Mouse (Mus musculus) lung, postnatal 0 days (tissue): ENCODE measurements around the gene Sez6l. TPM values are rescaled to one million over a fixed set of nuclear protein-coding genes. Genes with fewer than 3 reads are reported as not detected.

Source experiments
- ATAC-seq: fragments of 200-750 bp; cut with Nextera tagmentation; 2 replicates; pipeline ENCODE4 v1.8.0; 2017; ENCODE audit warnings: moderate library complexity
- DNase-seq: peaks from one replicate; pipeline ENCODE4 v3.0.0-alpha.2; 2016; ENCODE audit warnings: low spot score
- H3K27ac ChIP-seq: fragments of 300-500 bp; sonication (generic); 2 replicates; pipeline ENCODE4 v1.5.1; 2014; ENCODE audit warnings: antibody characterized with exemption, mild to moderate bottlenecking, low read length, mixed read lengths
- H3K27me3 ChIP-seq: fragments of 300-500 bp; sonication (generic); replicated peaks from 2 replicates; pipeline ENCODE4 v1.6.1; 2014; ENCODE audit warnings: low read length, mixed read lengths; ENCODE audit not compliant: insufficient read depth
- H3K36me3 ChIP-seq: fragments of 300-500 bp; sonication (generic); 2 replicates; pipeline ENCODE4 v1.6.1; 2014; ENCODE audit warnings: low read length, mixed read lengths; ENCODE audit not compliant: insufficient read depth
- H3K4me1 ChIP-seq: fragments of 300-500 bp; sonication (generic); 2 replicates; pipeline ENCODE4 v1.6.1; 2014; ENCODE audit warnings: antibody characterized with exemption, low read depth, low read length, mixed read lengths; ENCODE audit not compliant: insufficient read depth
- H3K4me2 ChIP-seq: fragments of 300-500 bp; sonication (generic); replicated peaks from 2 replicates; pipeline ENCODE4 v1.6.1; 2014; ENCODE audit warnings: low read depth, mild to moderate bottlenecking, low read length, moderate library complexity, mixed read lengths
- H3K4me3 ChIP-seq: fragments of 300-500 bp; sonication (generic); 2 replicates; pipeline ENCODE4 v1.5.1; 2014; ENCODE audit warnings: low read depth, low read length
- H3K9ac ChIP-seq: fragments of 300-500 bp; sonication (generic); replicated peaks from 2 replicates; pipeline ENCODE4 v1.6.1; 2014; ENCODE audit warnings: low read depth, mild to moderate bottlenecking
- H3K9me3 ChIP-seq: fragments of 300-500 bp; sonication (generic); 2 replicates; pipeline ENCODE4 v1.6.1; 2016; ENCODE audit warnings: low read length, mixed read lengths
- CTCF ChIP-seq: IDR thresholded peaks from 2 replicates; pipeline ENCODE4 v1.5.1; 2016; ENCODE audit warnings: antibody characterized with exemption, mild to moderate bottlenecking
- EP300 ChIP-seq: IDR thresholded peaks from 2 replicates; pipeline ENCODE4 v1.6.1; 2016; ENCODE audit warnings: antibody characterized with exemption, mild to moderate bottlenecking, control low read depth
- WGBS: fragments of 180-500 bp; shearing (Covaris S2); extraction: QIAGEN DNeasy Blood & Tissue Kit; methylation state at CpG from one replicate; pipeline ENCODE4 v1.1.7; 2014; 5-methylcytosine and 5-hydroxymethylcytosine counted together
- polyA plus RNA-seq: library from polyadenylated mRNA; unstranded; fragments of >200 nt; fragmentation: Nextera tagmentation; extraction: Ambion mirVana; gene quantifications from 2 replicates; pipeline ENCODE4 v1.2.1, GENCODE M21; 2015

Sez6l gene
- polyA plus RNA-seq, result 0.11 and 0.13 TPM in 2 replicates

DNA sequence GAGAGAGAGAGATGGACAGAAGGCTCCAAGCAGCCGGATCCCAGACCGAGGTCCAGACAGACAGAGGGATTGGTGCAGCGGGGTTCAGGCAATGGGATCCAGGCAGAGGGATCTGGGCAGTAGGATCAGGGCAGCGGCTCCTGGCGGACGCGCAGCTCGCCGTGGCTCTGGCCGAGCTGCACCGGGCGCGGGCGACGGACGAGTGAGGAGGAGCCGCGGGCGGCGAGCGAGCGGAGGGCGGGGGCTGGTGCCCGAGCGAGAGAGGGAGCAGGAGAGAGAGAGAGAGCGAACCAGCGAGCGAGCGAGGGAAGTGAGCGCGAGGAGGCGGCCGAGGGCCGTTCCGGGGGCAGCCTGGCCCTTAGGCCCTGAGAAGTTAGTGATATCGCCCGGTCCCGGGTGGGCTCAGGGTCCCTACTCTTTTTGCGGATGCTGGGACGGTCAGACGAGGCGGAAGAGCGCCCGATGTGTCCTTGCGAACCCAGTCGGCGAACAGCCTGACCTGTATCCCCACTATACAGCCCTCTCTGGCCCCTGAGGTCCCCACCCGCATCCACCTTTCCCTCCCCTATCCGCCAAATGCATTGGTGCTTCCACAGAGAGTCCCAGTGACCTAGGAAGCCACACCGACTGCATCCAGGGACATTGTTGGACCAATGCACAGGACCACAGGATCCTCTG lies at the start of gene Sez6l:
Gene Sez6l (minus strand): TSS at position 193 of the 678 bp plus-strand sequence.
- Histone ChIP-seq H3K4me3 (0 out of 2 replicates have a peak within 1 kb of the TSS, but pooled peaks have one; percentile 14), H3K4me2 (peak within 1 kb of the TSS; percentile 39), H3K9me3 (no peaks in the 10 kb centered on the region), H3K9ac (no peak within 1 kb of the TSS), H3K36me3 (no peaks in the 10 kb centered on the region), H3K27me3 (peaks cover 41% of the 10 kb centered on the region), H3K4me1 (no peaks in the 10 kb centered on the region), H3K27ac (no peak within 1 kb of the TSS)
- TF ChIP-seq CTCF (peak; percentile 23), EP300 (no peak)
- peak; percentile 48; the same call in 1 of the 2 replicates for ATAC-seq
- DNase-seq, result peak; percentile 14
- WGBS, result under 1% methylated on average over 33 of the region's 50 CpGs

DNA sequence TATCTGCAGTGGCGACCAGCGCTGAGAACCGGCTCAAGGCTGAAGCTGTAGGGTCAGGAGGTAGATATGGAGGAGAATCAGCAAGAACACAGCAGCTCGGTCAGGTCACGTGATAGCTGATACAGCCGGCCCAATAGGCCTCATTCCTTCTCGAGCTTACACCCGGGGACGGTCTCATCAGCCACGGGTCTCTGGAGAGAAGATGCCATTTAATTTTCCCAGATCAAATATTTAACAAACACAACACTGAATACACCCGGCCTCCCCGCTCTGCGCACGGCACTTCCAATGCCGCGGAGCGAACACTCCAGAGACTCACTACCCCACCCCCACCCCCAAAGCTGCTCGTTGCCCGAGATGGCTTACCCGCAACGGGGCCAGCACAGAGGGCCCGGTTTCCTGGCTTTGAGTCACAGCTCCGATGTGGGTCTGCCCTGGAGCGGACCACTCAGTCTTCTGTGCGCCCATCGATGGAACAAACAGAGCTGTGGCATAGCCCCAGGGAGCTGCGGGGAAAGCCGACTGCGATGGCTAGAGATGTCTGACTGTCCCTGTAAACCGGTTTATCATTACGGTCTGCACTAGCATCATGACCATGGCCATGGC lies 48.7 kb upstream of the Sez6l start:
- H3K9ac ChIP-seq, result no peak overlapping the region
- TF ChIP-seq CTCF, result no peak
- TF ChIP-seq EP300, result no peak
- DNase-seq (no peak), ATAC-seq (no peak)
- WGBS, result 36% methylated on average over 31 of the region's 31 CpGs
- H3K27ac ChIP-seq, result no peak overlapping the region
- 0 out of 2 replicates have a peak overlapping the region, but pooled peaks have one; percentile 11 for H3K4me2 ChIP-seq
- no peaks in the 10 kb centered on the region for H3K27me3 ChIP-seq
- H3K4me1 ChIP-seq, result no peaks in the 10 kb centered on the region
- no peak overlapping the region for H3K4me3 ChIP-seq
- no peaks in the 10 kb centered on the region for H3K36me3 ChIP-seq
- no peaks in the 10 kb centered on the region for H3K9me3 ChIP-seq

DNA sequence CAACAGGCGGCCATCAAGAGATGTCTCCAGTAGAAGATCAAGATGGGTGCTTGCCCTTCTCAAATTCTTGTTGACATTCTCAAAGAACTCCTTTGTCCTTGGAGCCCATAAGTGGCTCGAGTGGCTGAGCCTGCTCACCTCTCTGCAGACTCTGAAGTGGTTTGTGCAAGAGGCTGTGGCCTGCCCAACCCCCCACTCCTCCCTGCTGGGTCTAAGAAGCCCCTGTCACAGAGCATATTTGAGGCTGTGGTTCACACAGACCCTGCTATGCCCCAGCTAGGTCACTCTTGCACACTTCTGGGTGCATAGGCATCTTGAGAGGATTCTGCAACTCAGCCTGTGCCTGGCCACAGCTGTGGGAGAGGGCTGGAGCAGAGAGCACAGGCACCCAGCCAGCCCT lies 46.0 kb upstream of the Sez6l start:
- Histone ChIP-seq H3K9ac (no peak overlapping the region), H3K4me1 (no peaks in the 10 kb centered on the region), H3K27me3 (no peaks in the 10 kb centered on the region), H3K4me2 (no peak overlapping the region), H3K4me3 (no peak overlapping the region), H3K27ac (no peak overlapping the region), H3K36me3 (no peaks in the 10 kb centered on the region), H3K9me3 (no peaks in the 10 kb centered on the region)
- TF ChIP-seq CTCF (no peak), EP300 (peak; percentile 31; the same call in 1 of the 2 replicates)
- 35% methylated on average over 2 of the region's 2 CpGs for WGBS
- peak; percentile 61 for DNase-seq
- ATAC-seq, result peak; percentile 88

DNA sequence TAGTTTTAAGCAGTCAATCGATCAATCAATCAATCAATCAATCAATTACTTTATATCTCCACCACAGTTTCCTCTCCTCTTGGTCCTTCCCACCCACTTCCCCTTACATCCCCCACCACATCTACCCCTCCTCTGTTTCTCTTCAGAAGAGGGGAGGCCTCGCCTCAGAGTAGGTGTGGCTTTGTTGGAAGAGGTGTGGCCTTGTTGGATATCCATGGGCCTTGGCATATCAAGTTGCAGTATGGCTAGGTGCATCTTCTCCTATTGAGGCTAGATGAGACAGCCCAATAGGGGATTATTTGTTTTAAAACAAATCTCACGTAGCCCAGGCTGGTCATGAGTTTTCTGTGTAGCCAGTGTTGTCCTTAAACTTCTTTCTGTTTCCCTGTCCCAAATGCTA lies 43.3 kb upstream of the Sez6l start:
- no peak overlapping the region for H3K27ac ChIP-seq
- H3K9me3 ChIP-seq, result no peaks in the 10 kb centered on the region
- H3K4me3 ChIP-seq, result no peak overlapping the region
- no peaks in the 10 kb centered on the region for H3K4me1 ChIP-seq
- 54% methylated on average over 3 of the region's 3 CpGs for WGBS
- no peak overlapping the region for H3K9ac ChIP-seq
- H3K27me3 ChIP-seq, result no peaks in the 10 kb centered on the region
- no peak overlapping the region for H3K4me2 ChIP-seq
- no peak for TF ChIP-seq CTCF
- TF ChIP-seq EP300, result no peak
- ATAC-seq (no peak), DNase-seq (no peak)
- no peaks in the 10 kb centered on the region for H3K36me3 ChIP-seq

DNA sequence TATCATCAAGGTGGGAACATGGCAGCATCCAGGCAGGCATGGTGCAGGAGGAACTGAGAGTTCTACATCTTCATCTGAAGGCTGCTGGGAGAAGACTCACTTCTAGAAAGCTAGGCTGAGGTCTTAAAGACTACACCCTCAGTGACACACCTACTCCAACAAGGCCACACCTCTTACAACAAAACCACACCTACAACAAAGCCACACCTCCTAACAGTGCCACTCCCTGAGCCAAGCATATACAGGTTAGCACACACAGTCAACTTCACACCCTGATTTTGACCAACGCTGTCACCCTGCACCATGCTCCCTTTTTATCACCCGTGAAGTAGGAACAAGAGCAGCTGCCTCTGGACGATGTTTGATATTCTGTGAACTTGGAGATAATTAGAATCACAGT lies 42.4 kb upstream of the Sez6l start:
- no peak for TF ChIP-seq CTCF
- no peak for TF ChIP-seq EP300
- Histone ChIP-seq H3K4me1 (no peaks in the 10 kb centered on the region), H3K4me3 (no peak overlapping the region), H3K9ac (no peak overlapping the region), H3K4me2 (no peak overlapping the region), H3K27ac (no peak overlapping the region), H3K27me3 (no peaks in the 10 kb centered on the region), H3K9me3 (no peaks in the 10 kb centered on the region), H3K36me3 (no peaks in the 10 kb centered on the region)
- ATAC-seq (no peak), DNase-seq (no peak)
- 52% methylated on average over 3 of the region's 3 CpGs for WGBS

DNA sequence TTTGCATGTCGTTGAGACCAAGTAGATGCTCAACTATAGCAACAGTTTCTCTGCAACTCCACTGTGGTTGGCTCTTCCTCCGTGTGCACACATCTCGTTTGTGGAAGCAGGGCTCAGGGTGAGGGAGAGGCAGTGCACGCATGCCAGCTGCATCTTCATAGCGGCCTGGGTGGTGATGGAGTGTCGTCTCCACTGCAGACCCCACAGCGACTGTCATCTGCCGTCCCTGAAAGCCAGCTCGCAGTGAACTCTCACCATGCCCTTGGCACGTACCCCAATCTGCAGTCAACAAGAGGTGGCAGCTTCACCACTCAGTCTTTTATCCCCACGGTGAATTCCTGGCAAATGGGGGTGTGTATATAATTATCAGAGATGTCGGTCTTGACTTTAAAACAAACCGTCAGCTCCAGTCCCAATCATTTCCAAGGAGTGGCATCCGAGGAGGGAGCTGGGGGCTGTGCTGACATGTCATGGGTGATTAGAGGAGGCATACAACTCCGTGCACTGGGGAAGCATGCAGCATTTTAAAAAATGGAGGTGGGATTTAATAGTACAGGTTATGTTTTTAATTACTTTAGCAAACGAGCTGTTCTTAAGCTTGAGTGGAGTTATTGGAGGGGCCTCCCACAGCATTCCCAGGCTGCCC lies 40.7 kb upstream of the Sez6l start:
- Histone ChIP-seq H3K27me3 (no peaks in the 10 kb centered on the region), H3K4me1 (no peaks in the 10 kb centered on the region), H3K36me3 (no peaks in the 10 kb centered on the region), H3K27ac (no peak overlapping the region), H3K9ac (no peak overlapping the region), H3K9me3 (no peaks in the 10 kb centered on the region), H3K4me3 (no peak overlapping the region), H3K4me2 (no peak overlapping the region)
- 53% methylated on average over 16 of the region's 16 CpGs for WGBS
- no peak for ATAC-seq
- TF ChIP-seq CTCF (no peak), EP300 (no peak)
- no peak for DNase-seq
